Mouse (Mus musculus) CH12.LX (cell line): ENCODE results near the gene Cnpy2. TPM values are rescaled to one million over a fixed set of nuclear protein-coding genes. Genes with fewer than 3 reads are reported as not detected.

Experiments
- DNase-seq: peaks from one replicate; pipeline ENCODE4 v3.0.0-alpha.2; 2013; ENCODE audit errors: extremely low read depth
- H3K27ac ChIP-seq: 2 replicates; pipeline ENCODE4 v1.5.1; 2012; ENCODE audit warnings: low read depth, mild to moderate bottlenecking, control low read depth, moderate library complexity; ENCODE audit not compliant: insufficient read depth
- H3K27me3 ChIP-seq: replicated peaks from 2 replicates; pipeline ENCODE3; 2012; ENCODE audit warnings: inconsistent platforms
- H3K36me3 ChIP-seq, 2 experiments: replicated peaks in 1 of 2; 2 replicates each; pipeline versions ENCODE3 to v1.6.1; 2012; ENCODE audit warnings: inconsistent platforms in 1 of 2, low read length in 1 of 2, mild to moderate bottlenecking in 1 of 2, mixed read lengths in 1 of 2, moderate library complexity in 1 of 2; ENCODE audit not compliant: control insufficient read depth in 1 of 2, insufficient read depth in 1 of 2
- H3K4me1 ChIP-seq, 2 experiments: 2 replicates each; pipeline ENCODE4 v1.6.1; 2012; ENCODE audit warnings: inconsistent platforms in 1 of 2, moderate library complexity in 1 of 2; ENCODE audit not compliant: insufficient read depth in 2 of 2, control insufficient read depth in 1 of 2
- H3K4me2 ChIP-seq: 2 replicates; pipeline ENCODE4 v1.6.1; 2012; ENCODE audit warnings: low read depth, mild to moderate bottlenecking, control low read depth; ENCODE audit not compliant: poor library complexity, insufficient read depth, severe bottlenecking
- H3K4me3 ChIP-seq, 3 experiments: fragments of 150-350 bp in 1 of 3; sonication (generic) in 1 of 3; replicated peaks in 1 of 3; 2 replicates each; pipeline versions ENCODE3 to v1.5.1; 2011 to 2012; ENCODE audit warnings: low read depth in 2 of 3, low read length in 2 of 3, mild to moderate bottlenecking in 2 of 3, moderate library complexity in 2 of 3, control low read depth in 1 of 3, improper control_type of control experiment in 1 of 3, inconsistent platforms in 1 of 3, mixed read lengths in 1 of 3; ENCODE audit not compliant: poor library complexity in 1 of 3
- H3K79me2 ChIP-seq: replicated peaks from 2 replicates; pipeline ENCODE4 v1.6.1; 2012; ENCODE audit warnings: mild to moderate bottlenecking, moderate library complexity; ENCODE audit not compliant: control insufficient read depth, poor library complexity, insufficient read depth, severe bottlenecking; ENCODE audit errors: extremely low read depth
- H3K9ac ChIP-seq: 2 replicates; pipeline ENCODE4 v1.6.1; 2012; ENCODE audit warnings: low read depth, mild to moderate bottlenecking, control low read depth, moderate library complexity; ENCODE audit not compliant: insufficient read depth
- H3K9me3 ChIP-seq: replicated peaks from 2 replicates; pipeline ENCODE3; 2012; ENCODE audit warnings: low read length, inconsistent platforms, mixed read lengths
- BHLHE40 ChIP-seq: IDR thresholded peaks from 2 replicates; pipeline ENCODE4 v1.6.1; 2011; ENCODE audit warnings: mild to moderate bottlenecking, low read depth, low read length, improper control_type of control experiment
- CHD1 ChIP-seq: IDR thresholded peaks from 2 replicates; pipeline ENCODE4 v1.6.1; 2012; ENCODE audit warnings: low read depth, low read length, improper control_type of control experiment, inconsistent platforms
- CTCF ChIP-seq, 2 experiments: IDR thresholded peaks in 1 of 2; conservative IDR thresholded peaks in 1 of 2; 2 replicates each; pipeline ENCODE4 v1.5.1; 2011 to 2012; ENCODE audit warnings: low read depth in 2 of 2, low read length in 2 of 2, improper control_type of control experiment in 1 of 2, inconsistent platforms in 1 of 2, mild to moderate bottlenecking in 1 of 2, moderate library complexity in 1 of 2
- E2F4 ChIP-seq: IDR thresholded peaks from 2 replicates; pipeline ENCODE4 v1.6.1; 2011; ENCODE audit warnings: low read depth, low read length, improper control_type of control experiment; ENCODE audit not compliant: insufficient replicate concordance
- EP300 ChIP-seq: IDR thresholded peaks from 2 replicates; pipeline ENCODE4 v1.6.1; 2011; ENCODE audit warnings: low read length, improper control_type of control experiment
- ETS1 ChIP-seq: conservative IDR thresholded peaks from 2 replicates; pipeline ENCODE4 v1.6.1; 2012; ENCODE audit warnings: low read depth, mild to moderate bottlenecking, inconsistent platforms, low read length, improper control_type of control experiment, moderate library complexity
- HCFC1 ChIP-seq: IDR thresholded peaks from 2 replicates; pipeline ENCODE4 v1.6.1; 2012; ENCODE audit warnings: low read depth, mild to moderate bottlenecking, inconsistent platforms, low read length, improper control_type of control experiment
- JUN ChIP-seq: IDR thresholded peaks from 2 replicates; pipeline ENCODE4 v1.6.1; 2011; ENCODE audit warnings: low read depth, mild to moderate bottlenecking, low read length, improper control_type of control experiment, moderate library complexity; ENCODE audit not compliant: insufficient read depth
- JUND ChIP-seq: conservative IDR thresholded peaks from 2 replicates; pipeline ENCODE4 v1.6.1; 2011; ENCODE audit warnings: low read depth, low read length, improper control_type of control experiment
- MAFK ChIP-seq: IDR thresholded peaks from 2 replicates; pipeline ENCODE4 v1.6.1; 2011; ENCODE audit warnings: low read length, improper control_type of control experiment; ENCODE audit not compliant: insufficient replicate concordance
- MAX ChIP-seq: IDR thresholded peaks from 2 replicates; pipeline ENCODE4 v1.6.1; 2011; ENCODE audit warnings: low read length, improper control_type of control experiment
- MAZ ChIP-seq: IDR thresholded peaks from 2 replicates; pipeline ENCODE4 v1.6.1; 2012; ENCODE audit warnings: low read depth, mild to moderate bottlenecking, inconsistent platforms, low read length, improper control_type of control experiment, moderate library complexity
- MEF2A ChIP-seq: IDR thresholded peaks from 2 replicates; pipeline ENCODE4 v1.6.1; 2014; ENCODE audit warnings: low read depth, mild to moderate bottlenecking, inconsistent platforms, low read length, improper control_type of control experiment, borderline replicate concordance
- MXI1 ChIP-seq: IDR thresholded peaks from 2 replicates; pipeline ENCODE4 v1.6.1; 2011; ENCODE audit warnings: mild to moderate bottlenecking, low read depth, low read length, improper control_type of control experiment
- MYC ChIP-seq: IDR thresholded peaks from 2 replicates; pipeline ENCODE4 v1.6.1; 2011; ENCODE audit warnings: low read depth, mild to moderate bottlenecking, improper control_type of control experiment, low read length
- NELFE ChIP-seq: IDR thresholded peaks from 2 replicates; pipeline ENCODE4 v1.6.1; 2011; ENCODE audit warnings: low read depth, low read length, improper control_type of control experiment
- NRF1 ChIP-seq: IDR thresholded peaks from 2 replicates; pipeline ENCODE4 v1.6.1; 2014; ENCODE audit warnings: low read depth, mild to moderate bottlenecking, inconsistent platforms, low read length, improper control_type of control experiment, moderate library complexity
- PAX5 ChIP-seq: IDR thresholded peaks from 2 replicates; pipeline ENCODE4 v1.6.1; 2012; ENCODE audit warnings: low read length, inconsistent platforms, mixed read lengths
- POLR2A ChIP-seq: IDR thresholded peaks from 2 replicates; pipeline ENCODE4 v1.6.1; 2011; ENCODE audit warnings: low read depth, mild to moderate bottlenecking, improper control_type of control experiment, low read length
- RCOR1 ChIP-seq: conservative IDR thresholded peaks from 2 replicates; pipeline ENCODE4 v1.6.1; 2012; ENCODE audit warnings: low read depth, mild to moderate bottlenecking, inconsistent platforms, low read length, improper control_type of control experiment
- SIN3A ChIP-seq: IDR thresholded peaks from 2 replicates; pipeline ENCODE4 v1.6.1; 2012; ENCODE audit warnings: low read length, improper control_type of control experiment, inconsistent platforms
- SMC3 ChIP-seq: IDR thresholded peaks from 2 replicates; pipeline ENCODE4 v1.6.1; 2011; ENCODE audit warnings: low read depth, low read length, improper control_type of control experiment
- TBP ChIP-seq: conservative IDR thresholded peaks from 2 replicates; pipeline ENCODE4 v1.6.1; 2011; ENCODE audit warnings: low read depth, low read length, improper control_type of control experiment
- UBTF ChIP-seq: IDR thresholded peaks from 2 replicates; pipeline ENCODE4 v1.6.1; 2012; ENCODE audit warnings: low read depth, mild to moderate bottlenecking, inconsistent platforms, low read length, improper control_type of control experiment, moderate library complexity
- USF1 ChIP-seq: IDR thresholded peaks from 2 replicates; pipeline ENCODE4 v1.6.1; 2014; ENCODE audit warnings: low read depth, mild to moderate bottlenecking, inconsistent platforms, low read length, improper control_type of control experiment
- USF2 ChIP-seq: conservative IDR thresholded peaks from 2 replicates; pipeline ENCODE4 v1.6.1; 2011; ENCODE audit warnings: low read depth, low read length, improper control_type of control experiment
- ZC3H11A ChIP-seq: IDR thresholded peaks from 2 replicates; pipeline ENCODE4 v1.6.1; 2012; ENCODE audit warnings: low read depth, mild to moderate bottlenecking, inconsistent platforms, low read length, improper control_type of control experiment
- ZKSCAN1 ChIP-seq: IDR thresholded peaks from 2 replicates; pipeline ENCODE4 v1.6.1; 2012; ENCODE audit warnings: low read depth, inconsistent platforms, low read length, improper control_type of control experiment, borderline replicate concordance
- ZMIZ1 ChIP-seq: IDR thresholded peaks from 2 replicates; pipeline ENCODE4 v1.6.1; 2012; ENCODE audit warnings: low read depth, mild to moderate bottlenecking, inconsistent platforms, low read length, improper control_type of control experiment
- ZNF384 ChIP-seq: IDR thresholded peaks from 2 replicates; pipeline ENCODE4 v1.6.1; 2012; ENCODE audit warnings: low read depth, low read length, improper control_type of control experiment, inconsistent platforms
- dilution Hi-C: fragments of 300-500 bp; cut with MboI; formaldehyde crosslinking; loops from 2 replicates; pipeline ENCODE4 v1.14.3; 2020; ENCODE audit warnings: low sequenced_read_pairs; ENCODE audit not compliant: extremely low pct_unique_long_range_greater_than_20kb, extremely low pct_ligation_motif_present
- in situ Hi-C: fragments of 300-500 bp; cut with MboI; formaldehyde crosslinking; loops from 3 replicates; pipeline ENCODE4 v1.14.3; 2019; ENCODE audit warnings: low sequenced_read_pairs, low pct_ligation_motif_present, low pct_unique_long_range_greater_than_20kb, mixed read lengths
- polyA plus RNA-seq: library from polyadenylated mRNA; unstranded; fragments of >175 nt; gene quantifications from 2 replicates; pipeline ENCODE4 v1.2.1, GENCODE M21; 2012; ENCODE audit warnings: low read depth; ENCODE audit not compliant: insufficient read length
- total RNA-seq, 2 experiments: library from RNA; depleted of rRNA; stranded (reverse); fragments of 300-350 nt in 1 of 2; fragments of >200 nt in 1 of 2; gene quantifications; 2 replicates each; pipeline ENCODE4 v1.2.3; 2012 to 2014

The Cnpy2 gene
- total and polyA plus RNA-seq, 3 experiments = 64.9 to 111 (median 98.9) TPM

GRCm38 (mm10) chr10:128343436-128343835 is 21.2 kb downstream of the Cnpy2 start:
- no peak for DNase-seq
- Histone ChIP-seq H3K9me3 (no peaks in the 10 kb centered on the region), H3K27me3 (no peaks in the 10 kb centered on the region), H3K4me3 (no peak overlapping the region), H3K36me3 (peaks cover 3 to 45% of the 10 kb centered on the region in 2 experiments), H3K27ac (no peak overlapping the region), H3K79me2 (peaks cover 92% of the 10 kb centered on the region), H3K9ac (peak overlapping the region; percentile 30; the same call in 1 of the 2 replicates), H3K4me2 (peak overlapping the region; percentile 59), H3K4me1 (peaks cover 10 to 76% of the 10 kb centered on the region in 2 experiments)
- in situ Hi-C loops = no loop called here
- dilution Hi-C loops = no loop called here
- TF ChIP-seq TBP (no peak), ETS1 (no peak), SIN3A (no peak), NRF1 (no peak), ZNF384 (no peak), UBTF (no peak), POLR2A (no peak), MAFK (no peak), BHLHE40 (no peak)

GRCm38 (mm10) chr10:128344568-128345275 is 22.5 kb downstream of the Cnpy2 start:
- H3K4me3 ChIP-seq = peak overlapping the region in 2 of 3 experiments; percentile 41 to 48
- H3K9ac ChIP-seq = peak overlapping the region; percentile 59
- H3K27ac ChIP-seq = peak overlapping the region; percentile 89
- peaks cover 88% of the 10 kb centered on the region for H3K79me2 ChIP-seq
- H3K9me3 ChIP-seq = no peaks in the 10 kb centered on the region
- H3K36me3 ChIP-seq = peaks cover 7 to 47% of the 10 kb centered on the region in 2 experiments
- H3K27me3 ChIP-seq = no peaks in the 10 kb centered on the region
- peak overlapping the region; percentile 88 for H3K4me2 ChIP-seq
- dilution Hi-C loops (no loop called here), in situ Hi-C loops (no loop called here)
- DNase-seq = peak; percentile 92
- peaks cover 5 to 72% of the 10 kb centered on the region in 2 experiments for H3K4me1 ChIP-seq
- TF ChIP-seq SMC3 (0 out of 2 replicates have a peak, but pooled peaks have one; percentile 5), ZMIZ1 (no peak), PAX5 (no peak), EP300 (peak; percentile 69), ZKSCAN1 (no peak), MAX (0 out of 2 replicates have a peak, but pooled peaks have one; percentile 20), MEF2A (0 out of 2 replicates have a peak, but pooled peaks have one; percentile 38), E2F4 (no peak), ZC3H11A (no peak), ETS1 (peak; percentile 59; the same call in 1 of the 2 replicates), JUND (no peak), MAZ (0 out of 2 replicates have a peak, but pooled peaks have one; percentile 35), MXI1 (peak; percentile 86; the same call in 1 of the 2 replicates), NELFE (0 out of 2 replicates have a peak, but pooled peaks have one; percentile 13), MYC (peak; percentile 66; the same call in 1 of the 2 replicates), UBTF (peak; percentile 69; the same call in 1 of the 2 replicates), ZNF384 (no peak), JUN (no peak), CTCF (conservative IDR thresholded peaks at IDR 0.05 in 1 of 2, IDR thresholded peaks at IDR 0.05 in 1 of 2; ENCODE audit: low read depth in 2 of 2, low read length in 2 of 2) (no peak), BHLHE40 (peak; percentile 49; the same call in 1 of the 2 replicates), USF2 (no peak), HCFC1 (peak; percentile 28; the same call in 1 of the 2 replicates), RCOR1 (peak; percentile 60; the same call in 1 of the 2 replicates), USF1 (no peak), CHD1 (peak; percentile 59; the same call in 1 of the 2 replicates), SIN3A (peak; percentile 86; the same call in 1 of the 2 replicates), POLR2A (peak; percentile 44; the same call in 1 of the 2 replicates)
